Mouse (Mus musculus) testis, adult 2 months (tissue): ENCODE results near the gene Padi6. TPM values are rescaled to one million over a fixed set of nuclear protein-coding genes. Genes with fewer than 3 reads are reported as not detected.

Experiments
- H3K27ac ChIP-seq: fragments of 200-500 bp; 2 replicates; pipeline ENCODE4 v1.5.1; 2012; ENCODE audit warnings: low read depth, low read length; ENCODE audit not compliant: control insufficient read depth, insufficient read depth
- H3K27me3 ChIP-seq: fragments of 200-500 bp; 2 replicates; pipeline ENCODE4 v1.6.1; 2012; ENCODE audit warnings: mild to moderate bottlenecking, low read length, moderate library complexity; ENCODE audit not compliant: control insufficient read depth, insufficient read depth
- H3K36me3 ChIP-seq: fragments of 200-500 bp; 2 replicates; pipeline ENCODE4 v1.6.1; 2012; ENCODE audit warnings: mild to moderate bottlenecking, low read length; ENCODE audit not compliant: control insufficient read depth, insufficient read depth
- H3K4me1 ChIP-seq: fragments of 200-500 bp; 2 replicates; pipeline ENCODE4 v1.6.1; 2012; ENCODE audit warnings: low read length; ENCODE audit not compliant: control insufficient read depth, insufficient read depth
- H3K4me3 ChIP-seq: fragments of 200-500 bp; 2 replicates; pipeline ENCODE4 v1.5.1; 2012; ENCODE audit warnings: low read depth, mild to moderate bottlenecking, low read length, moderate library complexity, mixed read lengths; ENCODE audit not compliant: control insufficient read depth
- CTCF ChIP-seq: fragments of 200-500 bp; IDR thresholded peaks from 2 replicates; pipeline ENCODE4 v1.5.1; 2012; ENCODE audit warnings: low read depth, mild to moderate bottlenecking, inconsistent platforms, low read length, moderate library complexity; ENCODE audit not compliant: control insufficient read depth, insufficient read depth, insufficient replicate concordance
- POLR2A ChIP-seq: fragments of 200-500 bp; IDR thresholded peaks from 2 replicates; pipeline ENCODE4 v1.6.1; 2012; ENCODE audit warnings: low read depth, mild to moderate bottlenecking, inconsistent platforms, low read length, moderate library complexity; ENCODE audit not compliant: control insufficient read depth
- polyA plus RNA-seq: library from polyadenylated mRNA; depleted of rRNA; stranded (reverse); fragments of >200 nt; gene quantifications from 2 replicates; pipeline ENCODE4 v1.2.3, GENCODE M21; 2012

Gene Padi6
- polyA plus RNA-seq, 1 experiment, result 11.8 TPM

GRCm38 (mm10) chr4:140701049-140701715 is 41.3 kb downstream of the Padi6 start:
- H3K4me3 ChIP-seq, result peak overlapping the region; percentile 91
- peaks cover 29% of the 10 kb centered on the region for H3K4me1 ChIP-seq
- TF ChIP-seq POLR2A, result no peak
- TF ChIP-seq CTCF, result peak; percentile 28; the same call in 1 of the 2 replicates

DNA sequence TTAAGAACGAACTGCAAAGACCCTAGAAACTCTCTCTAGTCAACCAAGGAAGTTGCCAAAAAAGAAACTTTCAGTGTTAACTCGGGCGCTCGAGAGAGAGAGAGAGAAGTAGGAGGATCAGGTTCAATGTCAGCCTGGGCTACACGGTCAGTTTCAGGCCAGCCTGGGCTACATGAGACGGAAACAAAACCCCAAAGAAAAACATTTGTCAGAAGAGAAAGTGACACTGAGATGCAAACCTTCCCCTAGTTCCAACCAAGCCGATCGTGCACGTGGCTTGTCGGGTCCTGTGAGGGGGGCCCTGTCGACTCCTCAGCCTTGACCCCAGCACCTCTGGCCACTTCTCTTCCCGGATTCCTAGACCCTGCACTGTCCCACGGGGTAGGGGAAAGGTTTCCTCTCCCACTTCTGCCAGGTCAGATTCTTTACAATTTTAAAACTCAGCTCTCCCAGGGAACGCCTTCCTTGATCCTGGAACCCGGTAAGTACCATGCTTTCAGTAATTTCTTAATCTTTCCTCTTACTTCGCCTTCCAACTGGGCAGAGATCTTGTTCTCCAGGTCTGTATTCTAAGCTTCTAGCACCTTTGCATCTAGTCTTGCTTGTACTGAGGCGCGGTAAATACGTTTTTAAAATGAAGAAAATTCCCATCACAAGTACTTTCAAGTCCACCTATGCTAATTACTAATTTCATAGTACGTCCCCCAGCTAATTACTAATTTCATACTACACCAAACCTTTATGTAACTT is 42.0 kb downstream of the Padi6 start, which contains the start of gene Rcc2:
TSS of gene Rcc2 (plus strand) at position 273 of the 750 bp plus-strand sequence.
- H3K4me3 ChIP-seq, result peak within 1 kb of the TSS; percentile 91
- H3K27ac ChIP-seq, result peak within 1 kb of the TSS; percentile 92
- TF ChIP-seq POLR2A, result no peak
- TF ChIP-seq CTCF, result no peak

More at GRCm38 (mm10) chr4:140701049-140701715, 41.3 kb downstream of the Padi6 start:
- H3K27me3 ChIP-seq, result no peaks in the 10 kb centered on the region
- H3K27ac ChIP-seq, result peak overlapping the region; percentile 92
- no peaks in the 10 kb centered on the region for H3K36me3 ChIP-seq

DNA sequence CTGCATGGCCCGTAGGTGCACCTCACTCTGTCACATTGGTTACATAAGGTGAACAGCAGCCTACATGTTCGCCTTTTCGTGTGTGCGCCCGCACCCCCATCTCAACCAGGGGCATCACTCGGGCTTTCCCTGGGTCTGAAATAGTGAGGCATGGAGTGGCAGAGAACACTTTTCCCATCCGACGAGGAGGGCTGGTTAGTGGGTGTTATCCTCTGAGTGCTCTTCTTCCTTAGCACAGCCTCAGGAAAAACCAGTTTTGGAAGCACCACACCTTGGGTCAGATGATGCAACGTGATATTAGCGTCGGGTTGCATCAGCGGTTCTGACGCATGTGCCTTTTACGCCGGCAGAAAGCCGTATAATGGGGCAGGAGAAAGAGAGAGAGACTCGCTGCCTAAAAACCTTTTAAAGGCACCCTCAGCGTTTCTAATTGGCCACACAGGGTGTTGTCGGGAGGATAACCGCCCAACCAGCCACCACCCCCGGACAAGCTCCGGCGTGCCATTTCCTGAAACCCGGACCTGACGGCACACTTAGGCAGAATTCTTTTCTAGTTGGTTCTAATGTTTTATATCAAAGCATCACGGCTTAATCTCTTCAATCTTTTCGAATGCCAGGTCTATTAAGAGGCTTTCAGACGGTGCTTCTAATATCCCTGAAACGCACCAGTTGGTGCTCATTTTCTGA is 42.9 kb downstream of the Padi6 start:
- no peaks in the 10 kb centered on the region for H3K27me3 ChIP-seq
- TF ChIP-seq CTCF, result no peak
- no peak for TF ChIP-seq POLR2A
- peaks cover 29% of the 10 kb centered on the region for H3K4me1 ChIP-seq
- no peaks in the 10 kb centered on the region for H3K36me3 ChIP-seq
- H3K4me3 ChIP-seq, result peak overlapping the region; percentile 40
- H3K27ac ChIP-seq, result peak overlapping the region; percentile 21; the same call in 1 of the 2 replicates

More for the DNA sequence above, 42.0 kb downstream of the Padi6 start, which contains the start of gene Rcc2:
- peaks cover 29% of the 10 kb centered on the region for H3K4me1 ChIP-seq
- no peaks in the 10 kb centered on the region for H3K27me3 ChIP-seq
- no peaks in the 10 kb centered on the region for H3K36me3 ChIP-seq

DNA sequence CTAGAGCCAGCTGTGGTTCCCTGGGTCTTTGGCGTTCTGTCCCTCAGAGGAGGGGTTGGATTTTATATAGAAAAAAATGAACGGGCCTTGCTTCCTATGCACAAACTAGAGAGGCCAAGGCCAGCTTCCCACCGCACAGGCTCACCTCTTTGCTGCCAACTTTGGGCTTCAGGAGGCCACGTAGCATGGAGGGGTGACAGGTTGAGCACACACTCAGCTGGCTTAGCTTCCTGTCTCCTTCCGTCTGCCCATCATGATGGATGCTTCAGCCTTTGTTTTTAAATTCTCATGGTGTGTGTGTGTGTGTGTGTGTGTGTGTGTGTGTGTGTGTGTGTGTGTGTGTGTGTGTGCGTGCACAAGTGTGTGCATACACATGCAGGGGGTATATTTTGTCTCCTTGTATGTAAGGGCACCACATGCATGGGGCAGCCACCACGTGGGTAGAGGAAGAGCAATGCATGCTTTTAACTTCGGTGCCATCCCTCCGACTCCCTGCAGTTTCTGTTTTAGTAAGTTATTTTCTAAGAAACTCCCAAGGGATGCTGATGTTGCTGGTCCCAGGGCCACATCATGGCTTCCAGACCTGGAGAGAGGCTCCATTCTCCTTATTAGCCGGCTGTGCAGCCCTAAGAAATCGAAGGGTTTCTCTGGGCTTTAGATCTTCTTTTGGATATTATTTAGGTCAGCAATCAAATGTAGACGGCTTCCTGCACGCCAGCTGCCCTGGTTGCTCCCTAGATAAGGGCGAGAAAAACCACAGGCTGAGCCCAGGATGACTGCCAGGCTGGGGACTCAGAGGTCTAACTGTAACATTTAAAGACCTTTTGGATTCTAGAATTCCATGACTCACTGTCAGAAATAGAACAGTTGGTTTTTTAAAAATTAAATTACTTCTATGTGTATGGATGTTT is 46.5 kb downstream of the Padi6 start:
- no peak overlapping the region for H3K4me3 ChIP-seq
- TF ChIP-seq POLR2A, result no peak
- no peak for TF ChIP-seq CTCF
- H3K36me3 ChIP-seq, result no peaks in the 10 kb centered on the region
- H3K27ac ChIP-seq, result no peak overlapping the region
- no peaks in the 10 kb centered on the region for H3K27me3 ChIP-seq
- H3K4me1 ChIP-seq, result peaks cover 12% of the 10 kb centered on the region

GRCm38 (mm10) chr4:140695146-140695545 is 47.3 kb downstream of the Padi6 start:
- Histone ChIP-seq H3K36me3 (no peaks in the 10 kb centered on the region), H3K27ac (no peak overlapping the region), H3K4me3 (no peak overlapping the region), H3K27me3 (no peaks in the 10 kb centered on the region), H3K4me1 (peaks cover 11% of the 10 kb centered on the region)
- TF ChIP-seq POLR2A (no peak), CTCF (no peak)

- H3K27ac ChIP-seq, result no peak overlapping the region
- no peak for TF ChIP-seq POLR2A
- no peak for TF ChIP-seq CTCF
Measured at GRCm38 (mm10) chr4:140694551-140695060, 47.8 kb downstream of the Padi6 start.

More at GRCm38 (mm10) chr4:140694551-140695060, 47.8 kb downstream of the Padi6 start:
- Histone ChIP-seq H3K4me1 (peaks cover 9% of the 10 kb centered on the region), H3K4me3 (no peak overlapping the region), H3K27me3 (no peaks in the 10 kb centered on the region), H3K36me3 (no peaks in the 10 kb centered on the region)
